Mouse (Mus musculus) bone marrow macrophage, adult 2 months (primary cell): ENCODE measurements around the gene Ebf1.

ENCODE experiments used
- CTCF ChIP-seq: IDR thresholded peaks from 2 replicates; pipeline ENCODE4 v1.5.1; 2012; ENCODE audit warnings: low read depth, mild to moderate bottlenecking, low read length, moderate library complexity
- POLR2A ChIP-seq: IDR thresholded peaks from 2 replicates; pipeline ENCODE4 v1.6.1; 2012; ENCODE audit warnings: mild to moderate bottlenecking, low read depth, low read length, borderline replicate concordance

DNA sequence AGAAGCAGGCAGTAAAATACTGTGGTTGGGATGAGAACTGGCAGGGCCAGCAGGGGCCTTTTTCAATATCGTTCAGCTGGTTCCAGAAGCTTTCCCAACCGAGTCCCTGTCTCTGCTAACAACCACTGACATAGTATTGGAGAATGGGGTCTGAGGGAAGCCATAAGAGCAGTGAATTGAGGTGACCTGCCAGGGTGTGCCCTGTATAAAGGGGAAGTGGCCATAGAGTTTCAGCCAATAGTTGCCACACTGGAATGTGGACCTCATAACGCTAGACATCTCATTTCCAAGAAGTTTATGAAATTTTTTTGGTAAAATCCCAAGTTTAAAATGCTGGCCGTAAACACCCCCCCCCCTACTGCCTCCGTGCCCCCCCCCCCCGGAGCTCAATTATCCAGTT is 193.9 kb downstream of the Ebf1 start:
- TF ChIP-seq CTCF (no peak), POLR2A (no peak)
